Mouse (Mus musculus): ENCODE results near the gene Pafah2. TPM values are rescaled to one million over a fixed set of nuclear protein-coding genes. Genes with fewer than 3 reads are reported as not detected.

Pafah2 gene
- total and polyA plus RNA-seq, 2 experiments from 2014 or later, result 7.2 to 16.3 TPM

GRCm38 (mm10) chr4:134403721-134404120 lies 7.6 kb downstream of the Pafah2 start:
- TF ChIP-seq EP300 (IDR thresholded peaks at IDR 0.05; ENCODE audit: low read depth), result no peak
- 0 out of 2 replicates have a peak, but pooled peaks have one; percentile 17 for TF ChIP-seq CTCF (IDR thresholded peaks at IDR 0.05; ENCODE audit: low read depth)
- Histone ChIP-seq H3K9ac (replicated peaks; ENCODE audit: low read depth, low read length) (no peak overlapping the region), H3K27me3 (ENCODE audit: control insufficient read depth, insufficient read depth, low read length) (no peaks in the 10 kb centered on the region), H3K4me2 (ENCODE audit: low read depth, low read length) (no peak overlapping the region), H3K27ac (ENCODE audit: low read depth) (no peak overlapping the region), H3K36me3 (replicated peaks; ENCODE audit: control insufficient read depth, insufficient read depth, low read length) (no peaks in the 10 kb centered on the region), H3K9me3 (replicated peaks; ENCODE audit: control insufficient read depth, low read length) (no peaks in the 10 kb centered on the region), H3K4me3 (ENCODE audit: low read depth, low read length) (no peak overlapping the region), H3K4me1 (ENCODE audit: control insufficient read depth, insufficient read depth) (peaks cover 31% of the 10 kb centered on the region)
- WGBS, result 36% methylated on average over 7 of the region's 7 CpGs
- DNase-seq (ENCODE audit: low spot score) (no peak), ATAC-seq (ENCODE audit: insufficient read depth, low read depth) (no peak)

- 73% methylated on average over 5 of the region's 5 CpGs for WGBS
- H3K27me3 ChIP-seq (ENCODE audit: control insufficient read depth, insufficient read depth, low read length), result no peaks in the 10 kb centered on the region
- 0 out of 2 replicates have a peak, but pooled peaks cover 8% of the 10 kb centered on the region for H3K36me3 ChIP-seq (replicated peaks; ENCODE audit: control insufficient read depth, insufficient read depth, low read length)
- peaks cover 5% of the 10 kb centered on the region; the same call in 1 of the 2 replicates for H3K4me1 ChIP-seq (ENCODE audit: control insufficient read depth, insufficient read depth)
- H3K4me3 ChIP-seq (ENCODE audit: low read depth, low read length), result no peak overlapping the region
- no peak for ATAC-seq (ENCODE audit: insufficient read depth, low read depth)
- no peak overlapping the region for H3K4me2 ChIP-seq (ENCODE audit: low read depth, low read length)
- H3K9me3 ChIP-seq (replicated peaks; ENCODE audit: control insufficient read depth, low read length), result no peaks in the 10 kb centered on the region
- no peak overlapping the region for H3K27ac ChIP-seq (ENCODE audit: low read depth)
- peak; percentile 27 for TF ChIP-seq CTCF (IDR thresholded peaks at IDR 0.05; ENCODE audit: low read depth)
- TF ChIP-seq EP300 (IDR thresholded peaks at IDR 0.05; ENCODE audit: low read depth), result no peak
- DNase-seq (ENCODE audit: low spot score), result no peak
- no peak overlapping the region for H3K9ac ChIP-seq (replicated peaks; ENCODE audit: low read depth, low read length)
Observed at GRCm38 (mm10) chr4:134409286-134409685, 13.2 kb downstream of the Pafah2 start.

GRCm38 (mm10) chr4:134416177-134416576 lies 20.1 kb downstream of the Pafah2 start:
- no peaks in the 10 kb centered on the region for H3K27me3 ChIP-seq (ENCODE audit: control insufficient read depth, insufficient read depth, low read length)
- no peaks in the 10 kb centered on the region for H3K9me3 ChIP-seq (replicated peaks; ENCODE audit: control insufficient read depth, low read length)
- 46% methylated on average over 17 of the region's 17 CpGs for WGBS
- no peak overlapping the region for H3K4me3 ChIP-seq (ENCODE audit: low read depth, low read length)
- H3K4me2 ChIP-seq (ENCODE audit: low read depth, low read length), result peak overlapping the region; percentile 33
- peaks cover 22% of the 10 kb centered on the region; the same call in 1 of the 2 replicates for H3K36me3 ChIP-seq (replicated peaks; ENCODE audit: control insufficient read depth, insufficient read depth, low read length)
- H3K4me1 ChIP-seq (ENCODE audit: control insufficient read depth, insufficient read depth), result peaks cover 5% of the 10 kb centered on the region; the same call in 1 of the 2 replicates
- peak overlapping the region; percentile 37; the same call in 1 of the 2 replicates for H3K27ac ChIP-seq (ENCODE audit: low read depth)
- 0 out of 2 replicates have a peak, but pooled peaks have one; percentile 8 for ATAC-seq (ENCODE audit: insufficient read depth, low read depth)
- DNase-seq (ENCODE audit: low spot score), result no peak
- no peak for TF ChIP-seq EP300 (IDR thresholded peaks at IDR 0.05; ENCODE audit: low read depth)
- TF ChIP-seq CTCF (IDR thresholded peaks at IDR 0.05; ENCODE audit: low read depth), result no peak
- H3K9ac ChIP-seq (replicated peaks; ENCODE audit: low read depth, low read length), result no peak overlapping the region

- ATAC-seq (ENCODE audit: insufficient read depth, low read depth) (peak; percentile 24; the same call in 1 of the 2 replicates), DNase-seq (ENCODE audit: low spot score) (no peak)
- no peak overlapping the region for H3K4me3 ChIP-seq (ENCODE audit: low read depth, low read length)
- H3K9ac ChIP-seq (replicated peaks; ENCODE audit: low read depth, low read length), result no peak overlapping the region
- TF ChIP-seq EP300 (IDR thresholded peaks at IDR 0.05; ENCODE audit: low read depth) (no peak), CTCF (IDR thresholded peaks at IDR 0.05; ENCODE audit: low read depth) (no peak)
- H3K36me3 ChIP-seq (replicated peaks; ENCODE audit: control insufficient read depth, insufficient read depth, low read length), result peaks cover 22% of the 10 kb centered on the region; the same call in 1 of the 2 replicates
- peak overlapping the region; percentile 37; the same call in 1 of the 2 replicates for H3K27ac ChIP-seq (ENCODE audit: low read depth)
- 51% methylated on average over 15 of the region's 15 CpGs for WGBS
- no peaks in the 10 kb centered on the region for H3K27me3 ChIP-seq (ENCODE audit: control insufficient read depth, insufficient read depth, low read length)
- no peaks in the 10 kb centered on the region for H3K9me3 ChIP-seq (replicated peaks; ENCODE audit: control insufficient read depth, low read length)
- H3K4me2 ChIP-seq (ENCODE audit: low read depth, low read length), result peak overlapping the region; percentile 33
- H3K4me1 ChIP-seq (ENCODE audit: control insufficient read depth, insufficient read depth), result peaks cover 5% of the 10 kb centered on the region; the same call in 1 of the 2 replicates
Observed at GRCm38 (mm10) chr4:134416602-134417001, 20.5 kb downstream of the Pafah2 start.

GRCm38 (mm10) chr4:134417111-134417510 lies 21.0 kb downstream of the Pafah2 start:
- H3K9me3 ChIP-seq (replicated peaks; ENCODE audit: control insufficient read depth, low read length), result no peaks in the 10 kb centered on the region
- TF ChIP-seq EP300 (IDR thresholded peaks at IDR 0.05; ENCODE audit: low read depth) (no peak), CTCF (IDR thresholded peaks at IDR 0.05; ENCODE audit: low read depth) (no peak)
- H3K4me2 ChIP-seq (ENCODE audit: low read depth, low read length), result no peak overlapping the region
- no peak overlapping the region for H3K4me3 ChIP-seq (ENCODE audit: low read depth, low read length)
- no peaks in the 10 kb centered on the region for H3K27me3 ChIP-seq (ENCODE audit: control insufficient read depth, insufficient read depth, low read length)
- WGBS, result 60% methylated on average over 7 of the region's 7 CpGs
- H3K9ac ChIP-seq (replicated peaks; ENCODE audit: low read depth, low read length), result no peak overlapping the region
- ATAC-seq (ENCODE audit: insufficient read depth, low read depth), result peak; percentile 24; the same call in 1 of the 2 replicates
- DNase-seq (ENCODE audit: low spot score), result no peak
- no peak overlapping the region for H3K27ac ChIP-seq (ENCODE audit: low read depth)
- H3K36me3 ChIP-seq (replicated peaks; ENCODE audit: control insufficient read depth, insufficient read depth, low read length), result peaks cover 22% of the 10 kb centered on the region; the same call in 1 of the 2 replicates
- H3K4me1 ChIP-seq (ENCODE audit: control insufficient read depth, insufficient read depth), result peaks cover 2% of the 10 kb centered on the region; the same call in 1 of the 2 replicates

- Histone ChIP-seq H3K27ac (ENCODE audit: low read depth) (no peak overlapping the region), H3K9ac (replicated peaks; ENCODE audit: low read depth, low read length) (no peak overlapping the region), H3K27me3 (ENCODE audit: control insufficient read depth, insufficient read depth, low read length) (no peaks in the 10 kb centered on the region), H3K4me2 (ENCODE audit: low read depth, low read length) (no peak overlapping the region), H3K4me3 (ENCODE audit: low read depth, low read length) (no peak overlapping the region), H3K4me1 (ENCODE audit: control insufficient read depth, insufficient read depth) (no peaks in the 10 kb centered on the region), H3K9me3 (replicated peaks; ENCODE audit: control insufficient read depth, low read length) (no peaks in the 10 kb centered on the region), H3K36me3 (replicated peaks; ENCODE audit: control insufficient read depth, insufficient read depth, low read length) (peaks cover 26% of the 10 kb centered on the region)
- no peak for ATAC-seq (ENCODE audit: insufficient read depth, low read depth)
- no peak for TF ChIP-seq CTCF (IDR thresholded peaks at IDR 0.05; ENCODE audit: low read depth)
- TF ChIP-seq EP300 (IDR thresholded peaks at IDR 0.05; ENCODE audit: low read depth), result no peak
- 50% methylated on average over 11 of the region's 11 CpGs for WGBS
- DNase-seq (ENCODE audit: low spot score), result no peak
Observed at GRCm38 (mm10) chr4:134421971-134422370, 25.9 kb downstream of the Pafah2 start.
